ENCODE assay signal across 24 mouse cellular contexts in genomic region chr2:84264485-84264884, GRCm38 (mm10).
"Had no signal": no experiment of that assay in that cellular context is flagged by ENCODE, and none has a peak within 500 bp of the region (broad histone marks: within the 10 kb centered on the region; RNA-seq: fewer than 3 reads in every experiment).

No protein-coding gene starts in this region.

- H3K4me2 ChIP-seq: heart, embryonic 11.5 days; heart, embryonic 13.5 days; heart, embryonic 15.5 days; hindbrain, embryonic 13.5 days; hindbrain, embryonic 15.5 days; limb, embryonic 12.5 days; liver, embryonic 11.5 days; liver, embryonic 13.5 days; liver, embryonic 15.5 days had no signal

- H3K9me3 ChIP-seq: heart, embryonic 13.5 days; heart, embryonic 15.5 days; hindbrain, embryonic 13.5 days; hindbrain, embryonic 15.5 days; limb, embryonic 10.5 days; limb, embryonic 12.5 days; liver, embryonic 13.5 days; liver, embryonic 15.5 days had no signal

- ATAC-seq: hindbrain, postnatal 0 days; intestine, embryonic 16.5 days; liver, postnatal 0 days had no signal

- H3K4me3 ChIP-seq: heart, adult 2 months; heart, embryonic 13.5 days; heart, embryonic 15.5 days; hindbrain, embryonic 13.5 days; hindbrain, embryonic 15.5 days; left cerebral cortex, adult 2 months; limb, embryonic 10.5 days; limb, embryonic 12.5 days; liver, embryonic 13.5 days; liver, embryonic 15.5 days had no signal

- H3K27me3 ChIP-seq: heart, embryonic 13.5 days; heart, embryonic 15.5 days; hindbrain, embryonic 13.5 days; hindbrain, embryonic 15.5 days; limb, embryonic 12.5 days; liver, embryonic 13.5 days; liver, embryonic 15.5 days had no signal

- H3K4me1 ChIP-seq: heart, embryonic 15.5 days; hindbrain, embryonic 13.5 days; hindbrain, embryonic 15.5 days; liver, embryonic 15.5 days had no signal

- H3K27ac ChIP-seq: heart, adult 2 months; heart, embryonic 13.5 days; heart, embryonic 15.5 days; hindbrain, embryonic 13.5 days; hindbrain, embryonic 15.5 days; hindbrain, postnatal 0 days; left cerebral cortex, adult 2 months; limb, embryonic 10.5 days; limb, embryonic 12.5 days; liver, embryonic 13.5 days; liver, embryonic 15.5 days had no signal

- H3K36me3 ChIP-seq: heart, embryonic 13.5 days; heart, embryonic 15.5 days; hindbrain, embryonic 13.5 days; hindbrain, embryonic 15.5 days; limb, embryonic 10.5 days; limb, embryonic 12.5 days; liver, embryonic 13.5 days; liver, embryonic 15.5 days had no signal

- DNase-seq: gastrocnemius, postnatal 14 days; gastrocnemius, postnatal 36 days; heart, adult 11 months; heart, adult 2 months; heart, postnatal 14 days; heart, postnatal 36 days; kidney, adult 11 months; kidney, adult 8-10 months; kidney, postnatal 25 days; liver; liver, embryonic 13.5 days; liver, postnatal 0 days had no signal

- H3K9ac ChIP-seq: heart, embryonic 13.5 days; heart, embryonic 15.5 days; hindbrain, embryonic 13.5 days; hindbrain, embryonic 15.5 days; limb, embryonic 12.5 days; liver, embryonic 13.5 days; liver, embryonic 15.5 days; liver, postnatal 0 days had no signal
